Mouse (Mus musculus): Measurements from ENCODE around the gene Nol12. TPM values are rescaled to one million over a fixed set of nuclear protein-coding genes. Genes with fewer than 3 reads are reported as not detected.

Nol12 gene
- polyA plus RNA-seq, 2 experiments: 41.0 to 53.1 TPM

DNA sequence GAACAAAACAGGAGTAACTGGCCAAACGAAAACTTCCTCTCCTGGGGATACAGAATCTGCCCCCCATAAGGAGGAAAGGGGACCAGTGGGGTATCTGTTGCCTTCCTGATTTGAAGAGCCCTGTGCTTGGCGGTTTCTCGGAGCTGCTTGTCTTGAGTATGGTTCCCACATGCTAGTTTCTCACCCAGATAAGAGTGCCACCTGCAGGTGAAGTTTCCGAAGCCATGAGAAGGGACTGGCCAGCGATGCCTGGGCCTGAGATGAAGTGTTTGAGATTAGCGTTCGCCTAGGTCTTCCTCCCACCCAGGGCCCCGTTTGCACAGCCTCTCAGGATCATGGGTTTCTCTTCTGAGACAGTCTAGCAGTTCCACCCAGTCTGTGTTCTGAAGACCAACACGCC lies 22.7 kb upstream of the Nol12 start:
- no peak for TF ChIP-seq POLR2A (IDR thresholded peaks at IDR 0.05; ENCODE audit: borderline replicate concordance, extremely low read depth, insufficient read depth, insufficient read length)
- no peaks in the 10 kb centered on the region for H3K9me3 ChIP-seq (ENCODE audit: control insufficient read depth, low read length)
- no peak overlapping the region for H3K27ac ChIP-seq (replicated peaks; ENCODE audit: low read depth, low read length)
- ATAC-seq (ENCODE audit: low FRiP score, low read depth) (no peak), DNase-seq (ENCODE audit: low spot score) (no peak)
- peaks cover 49% of the 10 kb centered on the region for H3K36me3 ChIP-seq (ENCODE audit: control insufficient read depth, insufficient read depth, low read length)
- H3K4me3 ChIP-seq (replicated peaks; ENCODE audit: low read length): no peak overlapping the region
- H3K27me3 ChIP-seq (ENCODE audit: control insufficient read depth, insufficient read depth, low read length): no peaks in the 10 kb centered on the region
- H3K9ac ChIP-seq (ENCODE audit: low read depth, low read length, severe bottlenecking): no peak overlapping the region
- peaks cover 21% of the 10 kb centered on the region for H3K4me1 ChIP-seq (ENCODE audit: control insufficient read depth, insufficient read depth, low read length)
- 40% methylated on average over 9 of the region's 9 CpGs for WGBS
- H3K4me2 ChIP-seq (replicated peaks; ENCODE audit: low read depth, low read length, severe bottlenecking): no peak overlapping the region

DNA sequence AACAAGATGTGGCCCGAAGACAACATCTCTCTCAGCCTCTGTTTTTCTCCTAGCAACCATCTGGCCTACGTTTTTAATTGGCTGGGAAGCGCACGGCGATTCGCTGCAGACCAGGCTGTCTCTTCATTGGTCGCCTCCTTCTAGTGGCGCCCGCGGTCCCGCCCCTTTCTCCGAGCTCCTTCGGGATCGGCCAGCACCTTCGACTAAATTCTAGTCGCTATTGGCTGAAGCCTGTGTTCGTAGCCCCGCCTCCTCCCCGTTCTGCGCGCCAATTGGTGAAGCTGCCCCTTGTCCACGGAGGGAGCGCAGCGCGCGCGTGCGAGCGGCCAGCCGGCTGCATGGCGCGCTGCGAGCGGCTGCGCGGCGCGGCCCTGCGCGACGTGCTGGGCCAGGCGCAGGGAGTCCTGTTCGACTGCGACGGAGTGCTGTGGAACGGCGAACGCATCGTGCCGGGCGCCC lies 21.1 kb upstream of the Nol12 start, which contains the start of gene Pdxp:
Pdxp (plus strand) TSS at position 288 of the 459 bp plus-strand sequence.
- Histone ChIP-seq H3K9ac (ENCODE audit: low read depth, low read length, severe bottlenecking) (peak within 1 kb of the TSS; percentile 71), H3K27ac (replicated peaks; ENCODE audit: low read depth, low read length) (peak within 1 kb of the TSS; percentile 86), H3K27me3 (ENCODE audit: control insufficient read depth, insufficient read depth, low read length) (no peaks in the 10 kb centered on the region), H3K9me3 (ENCODE audit: control insufficient read depth, low read length) (no peaks in the 10 kb centered on the region), H3K4me1 (ENCODE audit: control insufficient read depth, insufficient read depth, low read length) (peaks cover 21% of the 10 kb centered on the region), H3K4me2 (replicated peaks; ENCODE audit: low read depth, low read length, severe bottlenecking) (peak within 1 kb of the TSS; percentile 94), H3K4me3 (replicated peaks; ENCODE audit: low read length) (peak within 1 kb of the TSS; percentile 69), H3K36me3 (ENCODE audit: control insufficient read depth, insufficient read depth, low read length) (peaks cover 44% of the 10 kb centered on the region)
- TF ChIP-seq POLR2A (IDR thresholded peaks at IDR 0.05; ENCODE audit: borderline replicate concordance, extremely low read depth, insufficient read depth, insufficient read length): peak; percentile 74; the same call in 1 of the 2 replicates
- peak; percentile 99 for DNase-seq (ENCODE audit: low spot score)
- ATAC-seq (ENCODE audit: low FRiP score, low read depth): peak; percentile 94
- under 1% methylated on average over 43 of the region's 51 CpGs for WGBS

GRCm38 (mm10) chr15:78914091-78914822 lies 20.5 kb upstream of the Nol12 start:
- peaks cover 21% of the 10 kb centered on the region for H3K4me1 ChIP-seq (ENCODE audit: control insufficient read depth, insufficient read depth, low read length)
- H3K4me3 ChIP-seq (replicated peaks; ENCODE audit: low read length): peak overlapping the region; percentile 69
- TF ChIP-seq POLR2A (IDR thresholded peaks at IDR 0.05; ENCODE audit: borderline replicate concordance, extremely low read depth, insufficient read depth, insufficient read length): no peak
- peak overlapping the region; percentile 86 for H3K27ac ChIP-seq (replicated peaks; ENCODE audit: low read depth, low read length)
- H3K36me3 ChIP-seq (ENCODE audit: control insufficient read depth, insufficient read depth, low read length): peaks cover 41% of the 10 kb centered on the region
- peak overlapping the region; percentile 71 for H3K9ac ChIP-seq (ENCODE audit: low read depth, low read length, severe bottlenecking)
- ATAC-seq (ENCODE audit: low FRiP score, low read depth) (peak; percentile 45), DNase-seq (ENCODE audit: low spot score) (no peak)
- no peaks in the 10 kb centered on the region for H3K9me3 ChIP-seq (ENCODE audit: control insufficient read depth, low read length)
- no peaks in the 10 kb centered on the region for H3K27me3 ChIP-seq (ENCODE audit: control insufficient read depth, insufficient read depth, low read length)
- whole genome bisulfite sequencing: 3% methylated on average over 56 of the region's 87 CpGs
- peak overlapping the region; percentile 94 for H3K4me2 ChIP-seq (replicated peaks; ENCODE audit: low read depth, low read length, severe bottlenecking)

DNA sequence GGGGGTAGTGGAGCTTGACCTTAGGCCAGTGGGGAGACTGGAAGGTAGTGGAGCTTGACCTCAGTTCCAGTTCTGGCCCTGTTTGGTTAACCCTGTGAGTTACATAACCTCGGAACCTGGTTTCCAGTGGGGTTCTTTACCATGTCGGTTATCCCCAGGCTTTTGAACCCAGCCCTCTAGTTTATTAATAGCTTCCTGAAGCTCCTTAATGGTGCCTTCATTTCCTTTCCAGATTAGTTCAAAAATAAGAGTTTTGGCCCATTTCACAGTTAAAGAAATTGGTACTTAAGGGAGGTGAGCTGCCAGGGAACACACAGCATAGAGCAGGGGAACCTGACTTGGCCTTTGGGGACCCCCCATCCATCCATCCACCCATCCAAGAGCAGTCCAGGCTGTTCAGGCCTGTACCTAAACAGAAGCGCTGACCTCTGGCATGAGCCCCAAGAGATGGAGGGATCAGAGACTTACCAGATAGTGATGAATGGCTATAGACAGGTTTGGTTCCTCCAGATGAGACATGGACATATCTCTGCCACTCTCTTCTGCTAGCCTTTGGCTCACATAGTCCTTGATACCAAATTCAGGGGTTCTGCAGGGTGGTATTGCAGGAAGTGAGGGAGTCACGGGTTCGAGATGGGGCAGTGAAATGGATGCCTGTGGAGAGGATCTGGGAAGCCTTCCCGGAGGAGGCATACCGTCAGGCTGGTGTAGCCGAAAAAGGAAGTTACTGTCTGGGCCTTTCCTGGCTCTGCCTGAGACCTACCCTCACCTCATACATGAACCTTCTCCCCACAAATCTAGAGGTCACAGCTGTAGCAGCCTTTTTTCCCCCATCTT lies 19.7 kb upstream of the Nol12 start:
- Histone ChIP-seq H3K27ac (replicated peaks; ENCODE audit: low read depth, low read length) (no peak overlapping the region), H3K4me3 (replicated peaks; ENCODE audit: low read length) (peak overlapping the region; percentile 69), H3K4me1 (ENCODE audit: control insufficient read depth, insufficient read depth, low read length) (peaks cover 21% of the 10 kb centered on the region), H3K36me3 (ENCODE audit: control insufficient read depth, insufficient read depth, low read length) (peaks cover 36% of the 10 kb centered on the region), H3K27me3 (ENCODE audit: control insufficient read depth, insufficient read depth, low read length) (no peaks in the 10 kb centered on the region), H3K4me2 (replicated peaks; ENCODE audit: low read depth, low read length, severe bottlenecking) (peak overlapping the region; percentile 94), H3K9me3 (ENCODE audit: control insufficient read depth, low read length) (no peaks in the 10 kb centered on the region), H3K9ac (ENCODE audit: low read depth, low read length, severe bottlenecking) (peak overlapping the region; percentile 71)
- no peak for TF ChIP-seq POLR2A (IDR thresholded peaks at IDR 0.05; ENCODE audit: borderline replicate concordance, extremely low read depth, insufficient read depth, insufficient read length)
- DNase-seq (ENCODE audit: low spot score) (no peak), ATAC-seq (ENCODE audit: low FRiP score, low read depth) (no peak)
- WGBS: 46% methylated on average over 8 of the region's 8 CpGs

- TF ChIP-seq POLR2A (IDR thresholded peaks at IDR 0.05; ENCODE audit: borderline replicate concordance, extremely low read depth, insufficient read depth, insufficient read length): no peak
- Histone ChIP-seq H3K9me3 (ENCODE audit: control insufficient read depth, low read length) (no peaks in the 10 kb centered on the region), H3K4me2 (replicated peaks; ENCODE audit: low read depth, low read length, severe bottlenecking) (peak overlapping the region; percentile 94), H3K27ac (replicated peaks; ENCODE audit: low read depth, low read length) (no peak overlapping the region), H3K9ac (ENCODE audit: low read depth, low read length, severe bottlenecking) (0 out of 2 replicates have a peak overlapping the region, but pooled peaks have one; percentile 71), H3K4me3 (replicated peaks; ENCODE audit: low read length) (peak overlapping the region; percentile 69), H3K27me3 (ENCODE audit: control insufficient read depth, insufficient read depth, low read length) (no peaks in the 10 kb centered on the region), H3K4me1 (ENCODE audit: control insufficient read depth, insufficient read depth, low read length) (peaks cover 21% of the 10 kb centered on the region), H3K36me3 (ENCODE audit: control insufficient read depth, insufficient read depth, low read length) (peaks cover 30% of the 10 kb centered on the region)
- DNase-seq (ENCODE audit: low spot score) (peak; percentile 83), ATAC-seq (ENCODE audit: low FRiP score, low read depth) (no peak)
- 7% methylated on average over 8 of the region's 8 CpGs for WGBS
Measured at GRCm38 (mm10) chr15:78915660-78916017, 19.1 kb upstream of the Nol12 start.
